Mouse (Mus musculus) ES-Bruce4 (cell line): ENCODE data around the gene Olfr70.

Experiments
- CTCF ChIP-seq: IDR thresholded peaks from one replicate; pipeline ENCODE4 v1.8.1; 2011; ENCODE audit warnings: low read depth, low read length
- EP300 ChIP-seq: IDR thresholded peaks from 2 replicates; pipeline ENCODE4 v1.6.1; 2011; ENCODE audit warnings: low read depth, low read length; ENCODE audit not compliant: insufficient read depth

- TF ChIP-seq EP300 (no peak), CTCF (no peak)
Observed at GRCm38 (mm10) chr4:43694439-43695248, 6.0 kb downstream of the Olfr70 start.
